Mouse (Mus musculus): ENCODE measurements around the gene Cox16. TPM values are rescaled to one million over a fixed set of nuclear protein-coding genes. Genes with fewer than 3 reads are reported as not detected.

Gene Cox16
- total and polyA plus RNA-seq, 2 experiments from 2014 or later, result 57.9 to 131 TPM

DNA sequence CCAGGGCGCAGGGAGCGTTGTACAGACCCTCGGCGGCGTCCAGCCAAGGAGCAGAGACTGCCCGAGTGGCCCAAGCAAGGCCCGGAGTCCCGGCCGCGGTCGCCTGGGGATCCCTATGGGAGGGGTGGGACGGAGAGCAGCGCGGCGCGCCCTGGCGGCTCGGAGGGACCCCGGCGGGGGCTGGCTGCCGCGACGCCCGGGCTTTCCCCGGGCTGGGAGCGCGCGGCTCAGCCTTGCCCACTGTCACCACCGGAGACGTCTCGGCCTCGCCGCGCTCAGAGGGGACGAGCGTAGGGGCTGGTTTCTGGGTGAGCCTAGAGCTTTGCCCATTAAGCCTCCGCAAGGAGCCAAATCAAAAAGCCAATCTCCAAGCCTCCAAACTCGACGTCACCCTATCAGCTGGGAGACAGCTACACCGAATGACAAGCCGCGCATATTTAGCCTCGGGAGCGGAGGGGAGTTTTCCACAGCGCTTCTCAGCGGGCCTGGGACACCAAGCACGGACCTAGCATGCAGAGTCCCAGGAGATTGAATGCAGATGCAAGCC lies 152.0 kb downstream of the Cox16 start, which contains the start of gene Slc8a3:
Slc8a3 (minus strand) TSS at position 306 of the 547 bp plus-strand sequence.
- no peak for DNase-seq (ENCODE audit: low spot score)
- TF ChIP-seq CTCF (IDR thresholded peaks at IDR 0.05; ENCODE audit: low read depth), result no peak
- TF ChIP-seq EP300 (IDR thresholded peaks at IDR 0.05; ENCODE audit: low read depth), result no peak
- peak within 1 kb of the TSS; percentile 91 for H3K4me2 ChIP-seq (ENCODE audit: low read depth, low read length)
- H3K27me3 ChIP-seq (ENCODE audit: control insufficient read depth, insufficient read depth, low read length), result peaks cover 43% of the 10 kb centered on the region
- H3K9ac ChIP-seq (replicated peaks; ENCODE audit: low read depth, low read length), result peak within 1 kb of the TSS; percentile 46
- no peaks in the 10 kb centered on the region for H3K9me3 ChIP-seq (replicated peaks; ENCODE audit: control insufficient read depth, low read length)
- peak within 1 kb of the TSS; percentile 52 for H3K4me3 ChIP-seq (ENCODE audit: low read depth, low read length)
- no peaks in the 10 kb centered on the region for H3K36me3 ChIP-seq (replicated peaks; ENCODE audit: control insufficient read depth, insufficient read depth, low read length)
- no peak within 1 kb of the TSS for H3K27ac ChIP-seq (ENCODE audit: low read depth)
- H3K4me1 ChIP-seq (ENCODE audit: control insufficient read depth, insufficient read depth), result no peaks in the 10 kb centered on the region
- no peak for ATAC-seq (ENCODE audit: insufficient read depth, low read depth)
- under 1% methylated on average over 45 of the region's 47 CpGs for WGBS

GRCm38 (mm10) chr12:81331937-81332874 lies 152.7 kb downstream of the Cox16 start:
- 0 out of 2 replicates have a peak, but pooled peaks have one; percentile 33 for ATAC-seq (ENCODE audit: insufficient read depth, low read depth)
- Histone ChIP-seq H3K9ac (replicated peaks; ENCODE audit: low read depth, low read length) (peak overlapping the region; percentile 46), H3K4me2 (ENCODE audit: low read depth, low read length) (peak overlapping the region; percentile 91), H3K9me3 (replicated peaks; ENCODE audit: control insufficient read depth, low read length) (no peaks in the 10 kb centered on the region), H3K27ac (ENCODE audit: low read depth) (no peak overlapping the region), H3K27me3 (ENCODE audit: control insufficient read depth, insufficient read depth, low read length) (peaks cover 43% of the 10 kb centered on the region), H3K4me1 (ENCODE audit: control insufficient read depth, insufficient read depth) (no peaks in the 10 kb centered on the region), H3K36me3 (replicated peaks; ENCODE audit: control insufficient read depth, insufficient read depth, low read length) (no peaks in the 10 kb centered on the region), H3K4me3 (ENCODE audit: low read depth, low read length) (peak overlapping the region; percentile 52)
- TF ChIP-seq CTCF (IDR thresholded peaks at IDR 0.05; ENCODE audit: low read depth) (no peak), EP300 (IDR thresholded peaks at IDR 0.05; ENCODE audit: low read depth) (no peak)
- WGBS, result 2% methylated on average over 54 of the region's 54 CpGs
- no peak for DNase-seq (ENCODE audit: low spot score)

- DNase-seq (ENCODE audit: low spot score) (no peak), ATAC-seq (ENCODE audit: insufficient read depth, low read depth) (no peak)
- no peak overlapping the region for H3K4me2 ChIP-seq (ENCODE audit: low read depth, low read length)
- H3K9ac ChIP-seq (replicated peaks; ENCODE audit: low read depth, low read length), result no peak overlapping the region
- H3K4me1 ChIP-seq (ENCODE audit: control insufficient read depth, insufficient read depth), result no peaks in the 10 kb centered on the region
- H3K9me3 ChIP-seq (replicated peaks; ENCODE audit: control insufficient read depth, low read length), result no peaks in the 10 kb centered on the region
- H3K27me3 ChIP-seq (ENCODE audit: control insufficient read depth, insufficient read depth, low read length), result peaks cover 43% of the 10 kb centered on the region
- H3K27ac ChIP-seq (ENCODE audit: low read depth), result no peak overlapping the region
- TF ChIP-seq CTCF (IDR thresholded peaks at IDR 0.05; ENCODE audit: low read depth), result no peak
- no peak for TF ChIP-seq EP300 (IDR thresholded peaks at IDR 0.05; ENCODE audit: low read depth)
- WGBS, result 51% methylated on average over 5 of the region's 5 CpGs
- H3K36me3 ChIP-seq (replicated peaks; ENCODE audit: control insufficient read depth, insufficient read depth, low read length), result no peaks in the 10 kb centered on the region
- H3K4me3 ChIP-seq (ENCODE audit: low read depth, low read length), result no peak overlapping the region
Measured at GRCm38 (mm10) chr12:81331046-81331638, 153.8 kb downstream of the Cox16 start.

DNA sequence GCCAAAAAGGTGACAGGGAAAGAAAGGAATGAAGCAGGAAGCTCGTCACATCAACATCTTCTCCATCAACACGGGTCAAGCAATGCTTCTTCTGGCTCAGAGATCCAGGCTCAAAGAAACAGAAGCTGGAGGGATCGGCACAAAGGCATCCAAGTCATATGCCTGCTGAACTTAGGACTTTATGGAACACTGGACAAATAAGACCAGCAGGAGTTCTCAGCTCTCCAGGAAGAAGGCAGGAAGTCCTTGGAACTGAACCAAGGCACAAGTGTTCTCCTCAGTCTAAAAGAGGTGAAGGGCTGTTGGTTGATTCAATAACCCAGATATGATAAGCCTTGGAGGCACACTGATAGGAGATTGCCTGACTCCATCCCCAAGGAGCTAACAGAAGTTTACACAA lies 159.9 kb downstream of the Cox16 start:
- DNase-seq (ENCODE audit: low spot score), result no peak
- TF ChIP-seq CTCF (IDR thresholded peaks at IDR 0.05; ENCODE audit: low read depth) (no peak), EP300 (IDR thresholded peaks at IDR 0.05; ENCODE audit: low read depth) (no peak)
- H3K4me2 ChIP-seq (ENCODE audit: low read depth, low read length), result no peak overlapping the region
- H3K4me3 ChIP-seq (ENCODE audit: low read depth, low read length), result no peak overlapping the region
- WGBS, result 70% methylated on average over 3 of the region's 3 CpGs
- ATAC-seq (ENCODE audit: insufficient read depth, low read depth), result no peak
- no peaks in the 10 kb centered on the region for H3K9me3 ChIP-seq (replicated peaks; ENCODE audit: control insufficient read depth, low read length)
- no peak overlapping the region for H3K9ac ChIP-seq (replicated peaks; ENCODE audit: low read depth, low read length)
- H3K27ac ChIP-seq (ENCODE audit: low read depth), result no peak overlapping the region
- H3K36me3 ChIP-seq (replicated peaks; ENCODE audit: control insufficient read depth, insufficient read depth, low read length), result no peaks in the 10 kb centered on the region
- H3K4me1 ChIP-seq (ENCODE audit: control insufficient read depth, insufficient read depth), result no peaks in the 10 kb centered on the region
- no peaks in the 10 kb centered on the region for H3K27me3 ChIP-seq (ENCODE audit: control insufficient read depth, insufficient read depth, low read length)

DNA sequence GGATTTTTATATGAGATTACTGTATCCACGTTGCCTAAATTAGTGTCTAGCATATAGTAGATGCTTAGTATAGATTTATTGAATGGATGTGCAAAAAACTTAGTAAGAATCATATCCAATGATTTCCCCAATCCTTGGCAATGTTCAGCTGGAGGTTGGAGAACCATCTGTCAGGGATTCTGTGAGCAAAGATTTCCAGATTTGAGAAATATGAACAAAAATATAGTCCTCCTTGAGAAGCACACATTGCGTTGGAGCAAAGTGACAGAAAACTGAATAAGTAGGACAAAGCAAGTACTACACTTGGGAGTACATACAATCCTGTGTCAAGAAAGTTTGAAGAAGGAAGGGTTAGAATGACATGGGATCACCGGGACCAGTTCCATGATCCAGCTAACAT lies 160.8 kb downstream of the Cox16 start:
- no peak overlapping the region for H3K27ac ChIP-seq (ENCODE audit: low read depth)
- DNase-seq (ENCODE audit: low spot score) (no peak), ATAC-seq (ENCODE audit: insufficient read depth, low read depth) (no peak)
- H3K9me3 ChIP-seq (replicated peaks; ENCODE audit: control insufficient read depth, low read length), result no peaks in the 10 kb centered on the region
- no peaks in the 10 kb centered on the region for H3K36me3 ChIP-seq (replicated peaks; ENCODE audit: control insufficient read depth, insufficient read depth, low read length)
- no peaks in the 10 kb centered on the region for H3K27me3 ChIP-seq (ENCODE audit: control insufficient read depth, insufficient read depth, low read length)
- no peak overlapping the region for H3K4me3 ChIP-seq (ENCODE audit: low read depth, low read length)
- no peaks in the 10 kb centered on the region for H3K4me1 ChIP-seq (ENCODE audit: control insufficient read depth, insufficient read depth)
- no peak for TF ChIP-seq CTCF (IDR thresholded peaks at IDR 0.05; ENCODE audit: low read depth)
- TF ChIP-seq EP300 (IDR thresholded peaks at IDR 0.05; ENCODE audit: low read depth), result no peak
- H3K9ac ChIP-seq (replicated peaks; ENCODE audit: low read depth, low read length), result no peak overlapping the region
- WGBS, result 93% methylated on average over 3 of the region's 3 CpGs
- H3K4me2 ChIP-seq (ENCODE audit: low read depth, low read length), result no peak overlapping the region
